Mouse (Mus musculus) midbrain, postnatal 0 days (tissue): ENCODE data around the gene P2rx6. TPM values are rescaled to one million over a fixed set of nuclear protein-coding genes. Genes with fewer than 3 reads are reported as not detected.
"Not testable (repeated sequence)": the region's sequence is repeated elsewhere in the genome, so short reads cannot be mapped to it uniquely, and the experiment has no call there.

ENCODE experiments used
- ATAC-seq: fragments of 200-750 bp; cut with Nextera tagmentation; 2 replicates; pipeline ENCODE4 v1.8.0; 2017; ENCODE audit warnings: moderate number of reproducible peaks, mild to moderate bottlenecking, moderate TSS enrichment, moderate library complexity; ENCODE audit not compliant: low FRiP score
- DNase-seq: peaks from one replicate; pipeline ENCODE4 v3.0.0-alpha.2; 2015; ENCODE audit warnings: low spot score
- H3K27ac ChIP-seq: fragments of 300-500 bp; sonication (generic); 2 replicates; pipeline ENCODE4 v1.5.1; 2014; ENCODE audit warnings: low read depth, mild to moderate bottlenecking, low read length, mixed read lengths
- H3K27me3 ChIP-seq: fragments of 300-500 bp; sonication (generic); 2 replicates; pipeline ENCODE4 v1.6.1; 2014; ENCODE audit warnings: low read length, control low read depth, mixed read lengths; ENCODE audit not compliant: insufficient read depth
- H3K36me3 ChIP-seq: fragments of 300-500 bp; sonication (generic); 2 replicates; pipeline ENCODE4 v1.6.1; 2014; ENCODE audit warnings: low read length, control low read depth, mixed read lengths; ENCODE audit not compliant: insufficient read depth
- H3K4me1 ChIP-seq: fragments of 300-500 bp; sonication (generic); 2 replicates; pipeline ENCODE4 v1.6.1; 2014; ENCODE audit warnings: mild to moderate bottlenecking, control low read depth, antibody characterized with exemption, low read length, mixed read lengths; ENCODE audit not compliant: insufficient read depth
- H3K4me2 ChIP-seq: fragments of 300-500 bp; sonication (generic); 2 replicates; pipeline ENCODE4 v1.6.1; 2014; ENCODE audit warnings: low read depth, mild to moderate bottlenecking, low read length, mixed read lengths; ENCODE audit not compliant: poor library complexity, severe bottlenecking
- H3K4me3 ChIP-seq: fragments of 300-500 bp; sonication (generic); 2 replicates; pipeline ENCODE4 v1.5.1; 2014; ENCODE audit warnings: low read depth, mild to moderate bottlenecking, low read length, moderate library complexity
- H3K9ac ChIP-seq: fragments of 300-500 bp; sonication (generic); replicated peaks from 2 replicates; pipeline ENCODE4 v1.6.1; 2014; ENCODE audit warnings: mild to moderate bottlenecking, low read length, moderate library complexity, mixed read lengths; ENCODE audit not compliant: poor library complexity, severe bottlenecking
- H3K9me3 ChIP-seq: fragments of 300-500 bp; sonication (generic); 2 replicates; pipeline ENCODE4 v1.6.1; 2016; ENCODE audit warnings: low read length, control low read depth
- CTCF ChIP-seq: IDR thresholded peaks from 2 replicates; pipeline ENCODE4 v1.5.1; 2016; ENCODE audit warnings: antibody characterized with exemption, mild to moderate bottlenecking
- WGBS: fragments of 180-500 bp; shearing (Covaris S2); extraction: QIAGEN DNeasy Blood & Tissue Kit; methylation state at CpG from one replicate; pipeline ENCODE4 v1.1.7; 2014; 5-methylcytosine and 5-hydroxymethylcytosine counted together
- polyA plus RNA-seq: library from polyadenylated mRNA; unstranded; fragments of >200 nt; fragmentation: Nextera tagmentation; extraction: Ambion mirVana; gene quantifications from 2 replicates; pipeline ENCODE4 v1.2.1, GENCODE M21; 2015
- total RNA-seq: library from RNA; depleted of rRNA; stranded (reverse); fragments of >200 nt; gene quantifications from 2 replicates; pipeline ENCODE4 v1.2.3, GENCODE M21; 2014

The P2rx6 gene
- total and polyA plus RNA-seq, 2 experiments from 2014 or later, result 2.6 to 2.9 TPM

- DNase-seq (no peak), ATAC-seq (no peak)
- Histone ChIP-seq H3K4me3 (no peak overlapping the region), H3K9me3 (no peaks in the 10 kb centered on the region), H3K4me1 (no peaks in the 10 kb centered on the region), H3K27ac (no peak overlapping the region), H3K4me2 (no peak overlapping the region), H3K36me3 (no peaks in the 10 kb centered on the region), H3K27me3 (no peaks in the 10 kb centered on the region), H3K9ac (no peak overlapping the region)
- TF ChIP-seq CTCF, result no peak
- WGBS, result 84% methylated on average over 2 of the region's 2 CpGs
Observed at GRCm38 (mm10) chr16:17542632-17543031, 19.1 kb upstream of the P2rx6 start.

- Histone ChIP-seq H3K27ac (no peak overlapping the region), H3K4me2 (no peak overlapping the region), H3K4me1 (no peaks in the 10 kb centered on the region), H3K27me3 (no peaks in the 10 kb centered on the region), H3K9ac (no peak overlapping the region), H3K4me3 (no peak overlapping the region), H3K9me3 (no peaks in the 10 kb centered on the region), H3K36me3 (no peaks in the 10 kb centered on the region)
- DNase-seq (no peak), ATAC-seq (no peak)
- no peak for TF ChIP-seq CTCF
- 81% methylated on average over 7 of the region's 7 CpGs for WGBS
Observed at GRCm38 (mm10) chr16:17552837-17553236, 8.8 kb upstream of the P2rx6 start.

- no peak for TF ChIP-seq CTCF
- H3K27ac ChIP-seq, result no peak overlapping the region; the same call in 1 of the 2 replicates
- no peaks in the 10 kb centered on the region for H3K9me3 ChIP-seq
- peak overlapping the region; percentile 33; the same call in 1 of the 2 replicates for H3K9ac ChIP-seq
- peak; percentile 91 for ATAC-seq
- peak; percentile 75 for DNase-seq
- H3K36me3 ChIP-seq, result no peaks in the 10 kb centered on the region
- peak overlapping the region; percentile 14; the same call in 1 of the 2 replicates for H3K4me3 ChIP-seq
- H3K27me3 ChIP-seq, result no peaks in the 10 kb centered on the region
- peak overlapping the region; percentile 30 for H3K4me2 ChIP-seq
- peaks cover 5% of the 10 kb centered on the region; the same call in 1 of the 2 replicates for H3K4me1 ChIP-seq
- 4% methylated on average over 18 of the region's 18 CpGs for WGBS
Observed at GRCm38 (mm10) chr16:17553910-17554685, 7.6 kb upstream of the P2rx6 start.

GRCm38 (mm10) chr16:17554702-17555101 lies 7.0 kb upstream of the P2rx6 start:
- H3K4me1 ChIP-seq, H3K9me3 ChIP-seq, H3K27me3 ChIP-seq, DNase-seq, H3K36me3 ChIP-seq, ATAC-seq, H3K27ac ChIP-seq, H3K9ac ChIP-seq, H3K4me3 ChIP-seq: not testable (repeated sequence)
- WGBS, result 17% methylated on average over 4 of the region's 4 CpGs
- H3K4me2 ChIP-seq, result 0 out of 2 replicates have a peak overlapping the region, but pooled peaks have one; percentile 30

- Histone ChIP-seq H3K4me1 (peaks cover 5% of the 10 kb centered on the region; the same call in 1 of the 2 replicates), H3K9ac (no peak overlapping the region), H3K36me3 (no peaks in the 10 kb centered on the region), H3K4me3 (no peak overlapping the region), H3K4me2 (no peak overlapping the region), H3K9me3 (no peaks in the 10 kb centered on the region), H3K27ac (no peak overlapping the region), H3K27me3 (peaks cover 5% of the 10 kb centered on the region; the same call in 1 of the 2 replicates)
- WGBS, result 85% methylated on average over 4 of the region's 4 CpGs
- no peak for TF ChIP-seq CTCF
- DNase-seq (no peak), ATAC-seq (no peak)
Observed at GRCm38 (mm10) chr16:17556180-17556579, 5.5 kb upstream of the P2rx6 start.

- no peak overlapping the region for H3K4me3 ChIP-seq
- peaks cover 5% of the 10 kb centered on the region; the same call in 1 of the 2 replicates for H3K27me3 ChIP-seq
- no peaks in the 10 kb centered on the region for H3K36me3 ChIP-seq
- H3K27ac ChIP-seq, result no peak overlapping the region
- H3K9ac ChIP-seq, result no peak overlapping the region
- WGBS, result 60% methylated on average over 4 of the region's 4 CpGs
- no peak for TF ChIP-seq CTCF
- H3K9me3 ChIP-seq, result no peaks in the 10 kb centered on the region
- H3K4me1 ChIP-seq, result peaks cover 12% of the 10 kb centered on the region; the same call in 1 of the 2 replicates
- ATAC-seq (no peak), DNase-seq (no peak)
- no peak overlapping the region for H3K4me2 ChIP-seq
Observed at GRCm38 (mm10) chr16:17556907-17557306, 4.8 kb upstream of the P2rx6 start.
